In the genomic region with DNA sequence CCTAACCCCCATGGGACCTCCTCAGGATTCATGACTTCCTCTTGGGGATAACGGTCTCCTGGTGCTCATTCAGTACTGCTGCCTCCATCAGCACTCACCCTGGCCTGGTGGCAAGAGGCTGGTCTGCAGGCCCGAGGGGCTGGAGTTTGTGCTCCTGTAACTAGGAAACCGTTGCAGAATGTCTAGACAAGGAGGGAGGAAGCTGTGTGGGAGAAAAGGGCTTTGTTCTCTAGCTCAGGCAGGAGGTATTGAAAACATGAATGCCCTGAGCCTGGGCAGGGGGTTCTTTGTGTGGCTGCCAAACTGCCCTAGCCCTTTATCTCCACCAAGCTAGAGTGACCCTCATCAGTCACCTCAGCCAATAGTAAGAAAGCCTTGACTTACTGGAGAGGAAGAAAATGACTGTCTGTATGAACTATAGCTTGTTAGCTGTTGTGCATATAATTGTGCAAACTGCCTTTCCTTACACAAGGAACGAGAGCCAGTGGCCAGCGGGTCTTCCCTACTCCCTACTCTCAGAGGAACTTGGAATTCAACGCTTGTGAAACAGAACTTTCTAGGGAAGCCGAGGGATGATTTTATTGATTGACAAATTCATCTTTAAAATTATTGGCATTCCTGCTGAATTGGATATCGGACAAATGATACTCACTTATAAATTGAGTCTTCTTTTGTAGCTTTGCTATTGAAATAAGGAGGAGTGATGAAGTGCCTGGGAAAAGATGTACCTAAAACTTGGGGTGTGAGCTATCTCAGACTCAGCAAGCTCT, we compare ENCODE assay signal across 11 mouse cellular contexts. TPM values are rescaled to one million over a fixed set of nuclear protein-coding genes. Genes with fewer than 3 reads are reported as not detected.
DNase-seq lines count a peak whose midpoint lies in the region; ATAC-seq lines count a peak whose summit lies in the region.
"Had no signal": no experiment of that assay in that cellular context is flagged by ENCODE, and none has a peak within 500 bp of the region (broad histone marks: within the 10 kb centered on the region; RNA-seq: fewer than 3 reads in every experiment).

No protein-coding gene starts in this region.

- H3K4me1 ChIP-seq in lung, embryonic 16.5 days (replicated peaks; ENCODE audit: control insufficient read depth, insufficient read depth, low read length), result peaks cover 13% of the 10 kb centered on the region; the same call in 1 of the 2 replicates
- peaks cover 13% of the 10 kb centered on the region for H3K4me1 ChIP-seq in limb, embryonic 12.5 days (replicated peaks)

- no peaks in the 10 kb centered on the region for H3K27me3 ChIP-seq in lung, embryonic 16.5 days (ENCODE audit: control insufficient read depth, insufficient read depth, low read depth, low read length)
- no peaks in the 10 kb centered on the region for H3K27me3 ChIP-seq in limb, embryonic 12.5 days
- H3K27me3 ChIP-seq: Patski; stomach, embryonic 15.5 days had no signal

- peak; percentile 14 for DNase-seq in cerebellum, adult 11-12 months
- DNase-seq in lung, postnatal 10 days, result no peak
- peak; percentile 94 for DNase-seq in retina, postnatal 1 day
- no peak for DNase-seq in kidney, postnatal 25 days
- DNase-seq in lung, adult 18-20 months, result no peak
- DNase-seq: gastrocnemius, postnatal 25 days had no signal

- no peaks in the 10 kb centered on the region for H3K9me3 ChIP-seq in lung, embryonic 16.5 days (ENCODE audit: control insufficient read depth, low read length)
- no peaks in the 10 kb centered on the region for H3K9me3 ChIP-seq in limb, embryonic 12.5 days
- H3K9me3 ChIP-seq: stomach, embryonic 15.5 days had no signal

- no peak for ATAC-seq in cerebellum, adult (ENCODE audit: insufficient number of reproducible peaks, low FRiP score, low TSS enrichment)
- ATAC-seq in lung, embryonic 16.5 days (ENCODE audit: low read depth), result peak; percentile 36; the same call in 1 of the 2 replicates
- ATAC-seq in limb, embryonic 12.5 days (ENCODE audit: insufficient number of reproducible peaks, insufficient read depth, low FRiP score, low TSS enrichment, low read depth), result peak; percentile 56
- ATAC-seq: Patski had no signal

- H3K9ac ChIP-seq in lung, embryonic 16.5 days (ENCODE audit: low read length), result no peak overlapping the region
- no peak overlapping the region for H3K9ac ChIP-seq in limb, embryonic 12.5 days (replicated peaks)
- H3K9ac ChIP-seq: stomach, embryonic 15.5 days had no signal

- no peak overlapping the region for H3K4me2 ChIP-seq in lung, embryonic 16.5 days (ENCODE audit: low read depth, low read length)
- no peak overlapping the region for H3K4me2 ChIP-seq in limb, embryonic 12.5 days
- H3K4me2 ChIP-seq: stomach, embryonic 15.5 days had no signal

- no peak overlapping the region for H3K4me3 ChIP-seq in lung, embryonic 16.5 days (ENCODE audit: low read length)
- no peak overlapping the region for H3K4me3 ChIP-seq in limb, embryonic 12.5 days (replicated peaks)
- H3K4me3 ChIP-seq: stomach, embryonic 15.5 days had no signal

- WGBS in lung, embryonic 16.5 days, result 44% methylated on average over 8 of the region's 8 CpGs
- WGBS in limb, embryonic 12.5 days, result 58% methylated on average over 8 of the region's 8 CpGs

- no peak overlapping the region for H3K27ac ChIP-seq in lung, embryonic 16.5 days (ENCODE audit: low read length)
- peak overlapping the region; percentile 82 for H3K27ac ChIP-seq in limb, embryonic 12.5 days
- H3K27ac ChIP-seq: stomach, embryonic 15.5 days had no signal

- no peaks in the 10 kb centered on the region for H3K36me3 ChIP-seq in lung, embryonic 16.5 days (ENCODE audit: control insufficient read depth, insufficient read depth, low read length)
- H3K36me3 ChIP-seq in limb, embryonic 12.5 days, result no peaks in the 10 kb centered on the region
- H3K36me3 ChIP-seq: stomach, embryonic 15.5 days had no signal

RNA-seq across cellular contexts. Expression of gene Scrn1, which starts 11.8 kb away (rescaled TPM):
- 2.7 TPM in 2 replicates for polyA plus RNA-seq in lung, embryonic 16.5 days (2015; fragmentation: Nextera tagmentation; extraction: Ambion mirVana)
- 13.9 and 15.0 TPM in 2 replicates for polyA plus RNA-seq in limb, embryonic 12.5 days (2016; fragmentation: Nextera tagmentation; extraction: Ambion mirVana)

RNA-seq across cellular contexts. Expression of gene Plekha8, which starts 40.4 kb away (rescaled TPM):
- 6.5 and 7.1 TPM in 2 replicates for polyA plus RNA-seq in lung, embryonic 16.5 days (2015; fragmentation: Nextera tagmentation; extraction: Ambion mirVana)
- polyA plus RNA-seq in limb, embryonic 12.5 days (2016; fragmentation: Nextera tagmentation; extraction: Ambion mirVana), result 24.6 and 26.3 TPM in 2 replicates

RNA-seq across cellular contexts. Expression of gene Fkbp14, which starts 42.6 kb away (rescaled TPM):
- 25.0 and 25.4 TPM in 2 replicates for polyA plus RNA-seq in lung, embryonic 16.5 days (2015; fragmentation: Nextera tagmentation; extraction: Ambion mirVana)
- 25.2 and 26.1 TPM in 2 replicates for polyA plus RNA-seq in limb, embryonic 12.5 days (2016; fragmentation: Nextera tagmentation; extraction: Ambion mirVana)

Comparison
In these comparisons a context has a peak if more than half of its experiments do, and no peak if none do; other contexts are left out.
1. DNase-seq: peak in cerebellum, adult 11-12 months (single experiment) and retina, postnatal 1 day (single experiment); none in lung, postnatal 10 days (single experiment), kidney, postnatal 25 days (0 of 2) and lung, adult 18-20 months (0 of 2).